Mouse (Mus musculus): ENCODE measurements around the gene Stx1b.

DNA sequence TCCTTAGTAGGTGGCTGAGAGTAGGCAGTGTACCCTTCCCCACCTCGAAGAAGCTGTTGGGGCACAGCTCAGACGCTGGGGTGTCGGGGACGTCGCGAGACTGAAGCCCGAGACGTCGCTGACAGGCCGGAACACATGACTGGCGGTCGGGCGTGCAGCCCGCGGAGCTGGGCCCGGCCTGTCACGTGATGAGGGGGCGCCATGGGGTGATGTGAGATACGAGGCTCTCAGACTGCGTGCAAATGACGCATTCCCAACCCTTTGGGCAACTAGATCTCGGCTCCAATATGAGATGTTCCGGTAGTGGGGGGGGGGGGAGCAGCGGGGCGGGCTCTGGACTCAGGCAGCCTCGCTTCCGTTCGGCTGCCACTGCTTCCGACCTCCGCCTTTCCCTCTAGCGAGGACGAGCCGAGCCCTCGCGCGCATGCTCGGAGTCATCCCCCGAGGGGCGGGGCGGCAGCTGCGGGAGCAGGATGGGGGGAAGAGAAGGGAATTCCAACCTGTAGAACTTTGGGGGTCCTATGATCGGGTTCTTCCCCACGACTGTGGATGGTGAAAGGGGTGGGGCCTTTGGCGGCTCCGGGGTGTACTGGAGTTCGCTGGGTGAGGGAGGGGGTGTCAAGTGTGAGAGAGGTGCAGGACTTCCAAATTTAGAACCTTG is 17.1 kb upstream of the Stx1b start:
- TF ChIP-seq CTCF (IDR thresholded peaks at IDR 0.05; ENCODE audit: low read depth, low read length) (no peak), POLR2A (IDR thresholded peaks at IDR 0.05; ENCODE audit: extremely low read depth, insufficient read depth, low read length) (peak; percentile 61; the same call in 1 of the 2 replicates)

Measured in liver, adult 2 months (tissue).